Mouse (Mus musculus): ENCODE results near the gene Gm10300. TPM values are rescaled to one million over a fixed set of nuclear protein-coding genes. Genes with fewer than 3 reads are reported as not detected.

Gene Gm10300
- polyA plus RNA-seq, 1 experiment from 2014 or later, result 0.06 TPM

- H3K4me1 ChIP-seq, result no peaks in the 10 kb centered on the region
- H3K27ac ChIP-seq, result no peak overlapping the region
- H3K27me3 ChIP-seq, result no peaks in the 10 kb centered on the region
- no peak overlapping the region for H3K4me3 ChIP-seq
- no peak overlapping the region for H3K4me2 ChIP-seq
- H3K9ac ChIP-seq, result no peak overlapping the region
- no peaks in the 10 kb centered on the region for H3K9me3 ChIP-seq
- no peaks in the 10 kb centered on the region for H3K36me3 ChIP-seq
- WGBS, result 46% methylated on average over 17 of the region's 17 CpGs
- no peak for ATAC-seq (ENCODE audit: borderline replicate concordance, extremely low read depth, low FRiP score, low TSS enrichment)
Measured at GRCm38 (mm10) chr4:132060040-132060832, 14.3 kb upstream of the Gm10300 start.

GRCm38 (mm10) chr4:132062289-132062688 is 12.2 kb upstream of the Gm10300 start:
- no peak for ATAC-seq (ENCODE audit: borderline replicate concordance, extremely low read depth, low FRiP score, low TSS enrichment)
- Histone ChIP-seq H3K4me2 (no peak overlapping the region), H3K9ac (no peak overlapping the region), H3K4me3 (no peak overlapping the region), H3K9me3 (no peaks in the 10 kb centered on the region), H3K4me1 (peaks cover 11% of the 10 kb centered on the region), H3K36me3 (no peaks in the 10 kb centered on the region), H3K27me3 (no peaks in the 10 kb centered on the region), H3K27ac (no peak overlapping the region)
- 37% methylated on average over 8 of the region's 8 CpGs for WGBS

GRCm38 (mm10) chr4:132062934-132063884 is 11.3 kb upstream of the Gm10300 start:
- Histone ChIP-seq H3K27me3 (no peaks in the 10 kb centered on the region), H3K27ac (no peak overlapping the region), H3K9me3 (no peaks in the 10 kb centered on the region), H3K9ac (no peak overlapping the region), H3K36me3 (no peaks in the 10 kb centered on the region), H3K4me1 (peaks cover 11% of the 10 kb centered on the region), H3K4me3 (no peak overlapping the region), H3K4me2 (no peak overlapping the region)
- 59% methylated on average over 17 of the region's 17 CpGs for WGBS
- no peak for ATAC-seq (ENCODE audit: borderline replicate concordance, extremely low read depth, low FRiP score, low TSS enrichment)

GRCm38 (mm10) chr4:132064550-132064949 is 9.9 kb upstream of the Gm10300 start:
- Histone ChIP-seq H3K4me3 (no peak overlapping the region), H3K27ac (no peak overlapping the region), H3K9ac (no peak overlapping the region), H3K4me1 (peaks cover 11% of the 10 kb centered on the region), H3K4me2 (no peak overlapping the region), H3K9me3 (no peaks in the 10 kb centered on the region), H3K27me3 (no peaks in the 10 kb centered on the region), H3K36me3 (no peaks in the 10 kb centered on the region)
- WGBS, result 70% methylated on average over 5 of the region's 5 CpGs
- no peak for ATAC-seq (ENCODE audit: borderline replicate concordance, extremely low read depth, low FRiP score, low TSS enrichment)

- no peaks in the 10 kb centered on the region for H3K9me3 ChIP-seq
- H3K4me2 ChIP-seq, result no peak overlapping the region
- no peak overlapping the region for H3K4me3 ChIP-seq
- no peak overlapping the region for H3K27ac ChIP-seq
- no peaks in the 10 kb centered on the region for H3K36me3 ChIP-seq
- no peaks in the 10 kb centered on the region for H3K27me3 ChIP-seq
- no peak for ATAC-seq (ENCODE audit: borderline replicate concordance, extremely low read depth, low FRiP score, low TSS enrichment)
- peaks cover 11% of the 10 kb centered on the region for H3K4me1 ChIP-seq
- WGBS, result 71% methylated on average over 3 of the region's 3 CpGs
- H3K9ac ChIP-seq, result no peak overlapping the region
Measured at GRCm38 (mm10) chr4:132065578-132065977, 8.9 kb upstream of the Gm10300 start.

GRCm38 (mm10) chr4:132066101-132066773 is 8.3 kb upstream of the Gm10300 start:
- H3K27ac ChIP-seq, result no peak overlapping the region
- peak; percentile 11; the same call in 1 of the 2 replicates for ATAC-seq (ENCODE audit: borderline replicate concordance, extremely low read depth, low FRiP score, low TSS enrichment)
- no peaks in the 10 kb centered on the region for H3K9me3 ChIP-seq
- H3K4me2 ChIP-seq, result no peak overlapping the region
- H3K4me3 ChIP-seq, result no peak overlapping the region
- no peak overlapping the region for H3K9ac ChIP-seq
- no peaks in the 10 kb centered on the region for H3K27me3 ChIP-seq
- H3K36me3 ChIP-seq, result no peaks in the 10 kb centered on the region
- 57% methylated on average over 10 of the region's 10 CpGs for WGBS
- peaks cover 11% of the 10 kb centered on the region for H3K4me1 ChIP-seq

- Histone ChIP-seq H3K36me3 (no peaks in the 10 kb centered on the region), H3K27me3 (no peaks in the 10 kb centered on the region), H3K27ac (no peak overlapping the region), H3K9me3 (no peaks in the 10 kb centered on the region), H3K9ac (no peak overlapping the region), H3K4me2 (no peak overlapping the region), H3K4me1 (peaks cover 11% of the 10 kb centered on the region), H3K4me3 (no peak overlapping the region)
- ATAC-seq (ENCODE audit: borderline replicate concordance, extremely low read depth, low FRiP score, low TSS enrichment), result no peak
- WGBS, result 75% methylated on average over 14 of the region's 14 CpGs
Measured at GRCm38 (mm10) chr4:132067112-132067937, 7.2 kb upstream of the Gm10300 start.

- no peaks in the 10 kb centered on the region for H3K27me3 ChIP-seq
- no peak overlapping the region for H3K27ac ChIP-seq
- no peak overlapping the region for H3K4me3 ChIP-seq
- no peaks in the 10 kb centered on the region for H3K36me3 ChIP-seq
- 44% methylated on average over 2 of the region's 2 CpGs for WGBS
- H3K9ac ChIP-seq, result no peak overlapping the region
- no peaks in the 10 kb centered on the region for H3K9me3 ChIP-seq
- H3K4me2 ChIP-seq, result no peak overlapping the region
- no peak for ATAC-seq (ENCODE audit: borderline replicate concordance, extremely low read depth, low FRiP score, low TSS enrichment)
- H3K4me1 ChIP-seq, result peaks cover 11% of the 10 kb centered on the region
Measured at GRCm38 (mm10) chr4:132067938-132068235, 6.6 kb upstream of the Gm10300 start.

GRCm38 (mm10) chr4:132071674-132072073 is 2.8 kb upstream of the Gm10300 start:
- Histone ChIP-seq H3K9me3 (no peaks in the 10 kb centered on the region), H3K27me3 (no peaks in the 10 kb centered on the region), H3K4me1 (peaks cover 19% of the 10 kb centered on the region), H3K4me2 (no peak overlapping the region), H3K27ac (no peak overlapping the region), H3K36me3 (no peaks in the 10 kb centered on the region), H3K9ac (no peak overlapping the region), H3K4me3 (no peak overlapping the region)
- 93% methylated on average over 2 of the region's 2 CpGs for WGBS
- ATAC-seq (ENCODE audit: borderline replicate concordance, extremely low read depth, low FRiP score, low TSS enrichment), result no peak

- no peak overlapping the region for H3K4me2 ChIP-seq
- H3K36me3 ChIP-seq, result no peaks in the 10 kb centered on the region
- no peak overlapping the region for H3K4me3 ChIP-seq
- ATAC-seq (ENCODE audit: borderline replicate concordance, extremely low read depth, low FRiP score, low TSS enrichment), result no peak
- H3K27ac ChIP-seq, result no peak overlapping the region
- no peak overlapping the region for H3K9ac ChIP-seq
- no peaks in the 10 kb centered on the region for H3K9me3 ChIP-seq
- H3K27me3 ChIP-seq, result no peaks in the 10 kb centered on the region
- WGBS, result 80% methylated on average over 3 of the region's 3 CpGs
- H3K4me1 ChIP-seq, result peaks cover 23% of the 10 kb centered on the region
Measured at GRCm38 (mm10) chr4:132072156-132072555, 2.3 kb upstream of the Gm10300 start.

- Histone ChIP-seq H3K9ac (no peak overlapping the region), H3K4me2 (no peak overlapping the region; the same call in 1 of the 2 replicates), H3K4me1 (peaks cover 24% of the 10 kb centered on the region), H3K4me3 (peak overlapping the region; percentile 7), H3K27ac (no peak overlapping the region), H3K27me3 (no peaks in the 10 kb centered on the region), H3K9me3 (no peaks in the 10 kb centered on the region), H3K36me3 (no peaks in the 10 kb centered on the region)
- ATAC-seq (ENCODE audit: borderline replicate concordance, extremely low read depth, low FRiP score, low TSS enrichment), result no peak
- WGBS, result 75% methylated on average over 6 of the region's 6 CpGs
Measured at GRCm38 (mm10) chr4:132072946-132073345, 1.6 kb upstream of the Gm10300 start.

All from lung, embryonic 15.5 days (tissue).